Mouse (Mus musculus) embryonic fibroblast, embryonic 13.5 days (primary cell): ENCODE data around the gene Arel1. TPM values are rescaled to one million over a fixed set of nuclear protein-coding genes. Genes with fewer than 3 reads are reported as not detected.

ENCODE experiments used
- H3K27ac ChIP-seq: 2 replicates; pipeline ENCODE4 v1.5.1; 2012; ENCODE audit warnings: low read length, control low read depth, inconsistent platforms; ENCODE audit not compliant: insufficient read depth
- H3K4me1 ChIP-seq: 2 replicates; pipeline ENCODE4 v1.6.1; 2011; ENCODE audit warnings: low read length; ENCODE audit not compliant: control insufficient read depth, insufficient read depth
- H3K4me3 ChIP-seq: 2 replicates; pipeline ENCODE4 v1.5.1; 2011; ENCODE audit warnings: mild to moderate bottlenecking, control low read depth, low read length; ENCODE audit not compliant: insufficient read depth
- CTCF ChIP-seq: IDR thresholded peaks from 2 replicates; pipeline ENCODE4 v1.5.1; 2011; ENCODE audit warnings: mild to moderate bottlenecking, control low read depth, low read length, moderate library complexity, borderline replicate concordance; ENCODE audit not compliant: insufficient read depth
- POLR2A ChIP-seq: IDR thresholded peaks from 2 replicates; pipeline ENCODE4 v1.6.1; 2011; ENCODE audit warnings: low read depth, mild to moderate bottlenecking, control low read depth, low read length, moderate library complexity
- polyA plus RNA-seq: library from polyadenylated mRNA; stranded (reverse); fragments of >200 nt; gene quantifications from 2 replicates; pipeline ENCODE4 v1.2.4, GENCODE M21; 2011; ENCODE audit warnings: low read depth; ENCODE audit not compliant: missing spikeins, insufficient read length

Arel1 gene
- polyA plus RNA-seq, 1 experiment = 29.0 TPM

GRCm38 (mm10) chr12:84872310-84872709 lies 98.4 kb downstream of the Arel1 start:
- Histone ChIP-seq H3K4me3 (no peak overlapping the region), H3K27ac (no peak overlapping the region), H3K4me1 (no peaks in the 10 kb centered on the region)
- TF ChIP-seq POLR2A (no peak), CTCF (no peak)

Other genes with a start within 250 kb of the Arel1 start
- 203 and 205 TPM in 2 replicates for gene Npc2, start 197.7 kb downstream of the Arel1 start, polyA plus RNA-seq
- gene Isca2, start 197.6 kb downstream of the Arel1 start, polyA plus RNA-seq = 44.7 and 50.5 TPM in 2 replicates
- 182 and 264 TPM in 2 replicates for gene Ltbp2, start 94.4 kb downstream of the Arel1 start, polyA plus RNA-seq
- gene Fcf1, start within 50 bp of the Arel1 start, polyA plus RNA-seq = 89.0 and 100 TPM in 2 replicates
- 48.7 and 61.3 TPM in 2 replicates for gene Ylpm1, start 25.4 kb upstream of the Arel1 start, polyA plus RNA-seq
- 1.2 and 1.5 TPM in 2 replicates for gene Prox2, start 139.9 kb upstream of the Arel1 start, polyA plus RNA-seq
- 145 and 151 TPM in 2 replicates for gene Dlst, start 139.9 kb upstream of the Arel1 start, polyA plus RNA-seq
- not detected in 2 replicates for gene Rps6kl1, start 180.4 kb upstream of the Arel1 start, polyA plus RNA-seq
- gene Pgf, start 206.9 kb upstream of the Arel1 start, polyA plus RNA-seq = 3.7 and 6.6 TPM in 2 replicates
- 51.1 and 54.8 TPM in 2 replicates for gene Eif2b2, start 248.6 kb upstream of the Arel1 start, polyA plus RNA-seq